Mouse (Mus musculus): ENCODE measurements around the gene Bcl2l10.
"Not testable (repeated sequence)": the region's sequence is repeated elsewhere in the genome, so short reads cannot be mapped to it uniquely, and the experiment has no call there.

Gene Bcl2l10

GRCm38 (mm10) chr9:75348066-75348465 is 508 bp downstream of the Bcl2l10 start:
- no peak for DNase-seq (ENCODE audit: low spot score)

GRCm38 (mm10) chr9:75348641-75349040 is 1.1 kb downstream of the Bcl2l10 start:
- no peak for DNase-seq (ENCODE audit: low spot score)

DNA sequence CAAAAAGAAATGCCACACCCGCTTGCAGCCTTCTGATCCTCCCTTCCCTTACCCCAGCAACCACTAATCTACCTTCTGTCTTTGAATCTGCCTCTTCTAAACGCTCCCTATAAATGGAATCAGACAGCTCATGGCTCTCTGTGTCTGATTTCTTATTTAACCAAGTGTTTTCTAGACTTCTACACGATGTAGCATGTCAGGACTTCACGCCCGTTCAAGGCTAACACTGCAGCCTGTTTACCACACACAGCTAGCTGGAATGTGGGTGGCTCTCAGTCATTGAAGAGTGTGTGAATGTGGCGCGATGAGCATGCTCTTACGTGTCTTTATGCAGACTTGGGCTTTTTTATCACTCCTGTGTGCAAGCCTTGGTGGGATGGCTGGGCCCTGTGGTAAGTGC is 5.5 kb downstream of the Bcl2l10 start:
- no peak for DNase-seq (ENCODE audit: low spot score)

DNA sequence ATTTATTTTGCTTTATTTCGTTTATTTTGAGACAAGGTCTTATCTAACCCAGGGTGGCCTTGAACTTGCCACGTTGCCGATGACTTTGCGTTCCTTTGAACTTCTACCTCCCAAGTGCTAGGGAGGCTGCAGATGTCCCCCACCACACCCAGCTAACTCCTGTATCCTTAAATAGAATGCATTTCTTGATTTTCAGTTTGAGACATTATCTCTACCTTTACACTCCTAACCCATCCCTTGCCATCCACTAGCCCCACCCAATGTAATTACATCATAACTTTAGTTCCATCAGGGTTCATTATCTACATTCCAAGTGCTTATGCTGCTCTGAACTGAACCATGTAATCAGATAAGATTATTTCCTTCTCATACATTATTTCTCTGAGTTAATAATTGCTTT is 8.2 kb downstream of the Bcl2l10 start:
- DNase-seq (ENCODE audit: low spot score), result no peak

DNA sequence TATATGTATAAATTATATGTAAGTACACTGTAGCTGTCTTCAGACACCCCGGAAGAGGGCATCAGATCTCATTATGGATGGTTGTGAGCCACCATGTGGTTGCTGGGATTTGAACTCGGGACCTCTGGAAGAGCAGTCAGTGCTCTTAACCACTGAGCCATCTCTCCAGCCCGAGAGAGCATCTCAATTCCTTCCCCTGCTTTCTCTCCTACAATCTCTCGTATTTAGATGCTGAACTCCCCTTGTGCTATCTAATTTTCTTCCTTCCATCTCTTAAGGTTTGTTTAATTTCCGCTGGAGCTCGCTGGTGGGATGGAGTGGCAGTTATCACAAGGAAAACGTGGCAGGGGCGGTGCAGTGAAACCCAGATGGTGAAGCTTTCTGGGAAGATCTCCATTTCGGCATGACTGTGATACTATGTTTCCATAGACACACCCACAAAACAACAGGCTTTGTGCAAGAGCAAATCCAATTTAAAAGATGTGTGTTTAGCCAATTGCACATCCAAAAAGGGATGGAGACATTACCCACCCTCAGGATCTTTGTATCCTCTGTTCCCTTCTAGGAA is 9.6 kb downstream of the Bcl2l10 start:
- DNase-seq (ENCODE audit: low spot score), result no peak

DNA sequence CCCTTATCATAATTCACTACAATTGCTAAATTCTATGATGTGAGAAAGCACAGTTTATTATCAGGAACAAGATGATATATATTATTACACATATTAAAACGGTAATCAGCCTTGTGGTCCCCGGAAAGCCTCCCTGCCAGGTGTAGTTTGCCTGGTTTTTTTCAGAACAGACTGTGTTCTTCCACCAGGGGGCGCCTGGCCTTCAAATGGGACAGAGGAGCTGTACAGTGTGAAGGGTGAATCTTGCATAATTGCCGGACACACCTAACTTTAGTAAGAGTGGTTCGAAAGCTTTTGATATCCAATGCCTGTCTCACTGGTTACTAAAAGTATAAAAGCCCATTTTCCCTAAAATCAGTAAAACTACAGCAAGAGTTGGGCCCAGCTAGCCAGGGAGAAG is 14.1 kb downstream of the Bcl2l10 start:
- DNase-seq (ENCODE audit: low spot score), result peak; percentile 66

- DNase-seq (ENCODE audit: low spot score), result no peak
These were observed 14.6 kb downstream of the Bcl2l10 start for GRCm38 (mm10) chr9:75362201-75362600.

GRCm38 (mm10) chr9:75363001-75363400 is 15.4 kb downstream of the Bcl2l10 start:
- DNase-seq (ENCODE audit: low spot score), result no peak

DNA sequence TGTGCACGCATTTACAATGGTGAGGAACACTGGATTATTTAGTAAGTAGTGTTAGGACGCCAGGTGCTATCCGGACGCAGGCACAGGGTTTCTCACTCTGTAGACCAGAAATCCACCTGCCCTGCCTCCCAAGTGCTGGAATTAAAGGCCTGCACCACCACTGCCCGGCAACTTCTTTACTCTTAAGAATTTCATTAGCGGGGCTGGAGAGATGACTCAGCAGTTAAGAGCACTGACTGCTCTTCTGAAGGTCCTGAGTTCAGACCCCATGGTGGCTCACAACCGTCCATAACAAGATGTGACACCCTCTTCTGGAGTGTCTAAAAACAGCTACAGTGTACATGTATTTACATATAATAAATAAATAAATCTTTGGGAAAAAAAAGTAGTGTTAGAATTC is 16.1 kb downstream of the Bcl2l10 start:
- not testable (repeated sequence) for DNase-seq (ENCODE audit: low spot score)

DNA sequence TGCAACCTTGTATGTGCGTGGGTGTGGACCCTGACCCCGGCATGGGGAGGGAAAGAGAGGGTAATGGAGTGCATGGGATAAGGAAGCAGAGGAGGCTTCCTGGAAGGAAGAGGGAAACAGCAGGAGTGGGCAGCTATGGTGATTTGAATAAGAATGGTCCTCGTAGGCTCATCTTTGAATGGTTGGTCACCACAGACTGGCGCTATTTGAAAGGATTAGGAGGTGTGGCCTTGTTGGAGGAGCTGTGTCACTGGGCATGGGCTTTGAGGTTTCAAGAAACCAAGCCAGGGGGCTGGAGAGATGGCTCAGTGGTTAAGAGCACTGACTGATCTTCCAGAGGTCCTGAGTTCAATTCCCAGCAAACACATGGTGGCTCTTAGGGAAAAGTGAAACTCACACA is 17.6 kb downstream of the Bcl2l10 start:
- DNase-seq (ENCODE audit: low spot score), result no peak

DNA sequence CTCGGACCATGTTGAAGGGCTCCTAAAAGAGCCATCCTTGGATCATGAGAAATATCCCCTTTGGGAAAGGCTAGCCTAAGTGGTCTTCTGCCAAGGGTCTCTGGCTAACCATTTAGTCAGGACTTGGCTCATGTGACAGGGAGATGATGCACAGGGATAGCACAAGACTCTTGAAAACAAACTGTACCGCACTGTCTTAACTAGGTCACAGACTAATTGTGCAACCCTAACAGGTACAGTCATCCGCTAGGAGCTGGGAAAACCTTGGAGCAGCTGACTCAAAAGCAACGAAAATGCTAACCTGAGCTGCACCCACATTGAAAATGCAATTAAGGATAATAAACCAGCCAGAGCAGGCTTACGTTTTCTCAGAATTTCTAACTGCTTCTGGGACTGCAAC is 18.6 kb downstream of the Bcl2l10 start:
- no peak for DNase-seq (ENCODE audit: low spot score)

DNA sequence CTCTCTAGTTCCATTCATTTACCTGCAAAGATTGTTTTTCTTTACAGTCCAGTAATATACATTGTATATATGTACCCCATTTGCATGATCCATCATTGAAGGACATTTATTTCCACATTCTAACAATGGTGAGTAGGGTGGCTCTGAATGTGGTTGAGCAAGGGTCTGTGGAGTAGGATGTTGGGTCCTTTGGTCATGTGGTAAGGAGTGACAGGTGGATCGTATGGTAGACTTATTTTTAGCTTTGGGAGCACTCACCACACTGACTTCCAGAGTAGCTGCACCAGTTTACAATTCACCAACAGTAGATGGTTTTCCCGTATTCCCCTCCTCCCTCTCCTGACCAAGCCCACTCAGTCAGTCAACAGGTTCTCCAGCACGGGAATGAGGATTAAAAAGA is 21.2 kb downstream of the Bcl2l10 start:
- no peak for DNase-seq (ENCODE audit: low spot score)

DNA sequence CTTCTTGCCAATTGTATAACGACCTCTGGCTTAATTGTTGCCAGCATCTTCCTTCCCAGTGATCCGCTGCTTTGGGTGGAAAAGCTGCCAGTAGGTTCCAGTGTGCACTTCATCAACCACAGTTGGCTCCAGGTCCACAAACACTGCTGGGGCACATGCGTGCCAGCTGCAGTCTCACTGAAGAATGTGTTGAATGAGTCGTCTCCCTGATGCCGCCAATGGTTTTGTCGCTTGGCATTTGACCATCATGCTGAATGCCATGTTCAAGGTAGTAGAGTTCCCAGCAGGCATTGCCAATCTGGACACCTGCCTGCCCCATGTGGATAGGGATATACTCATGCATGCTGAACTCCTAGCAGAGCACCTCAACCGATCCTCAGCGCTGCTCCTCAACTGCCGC is 28.0 kb downstream of the Bcl2l10 start:
- DNase-seq (ENCODE audit: low spot score), result no peak

DNA sequence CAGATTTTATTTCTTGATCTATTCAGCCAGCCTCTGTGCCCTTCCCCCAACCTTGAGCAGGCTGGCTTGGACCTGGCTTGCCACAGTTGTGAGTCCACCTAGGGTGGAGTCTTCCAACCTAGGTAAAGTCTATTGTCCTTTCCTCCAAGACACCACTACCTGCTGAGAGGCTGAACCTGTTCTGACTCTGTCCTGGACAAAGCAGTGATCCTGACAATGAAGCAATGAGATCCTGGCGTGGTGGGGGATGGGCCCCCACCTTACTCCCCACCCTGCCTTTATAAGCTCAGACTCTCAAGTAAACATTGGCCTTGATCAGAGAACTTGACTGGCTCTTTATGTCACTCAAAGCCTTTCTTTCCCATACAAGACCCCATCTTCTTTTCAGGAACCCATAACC is 28.9 kb downstream of the Bcl2l10 start:
- DNase-seq (ENCODE audit: low spot score), result no peak

- no peak for DNase-seq (ENCODE audit: low spot score)
These were observed 31.2 kb downstream of the Bcl2l10 start for GRCm38 (mm10) chr9:75378774-75379173.

GRCm38 (mm10) chr9:75382825-75383224 is 35.3 kb downstream of the Bcl2l10 start:
- no peak for DNase-seq (ENCODE audit: low spot score)

DNA sequence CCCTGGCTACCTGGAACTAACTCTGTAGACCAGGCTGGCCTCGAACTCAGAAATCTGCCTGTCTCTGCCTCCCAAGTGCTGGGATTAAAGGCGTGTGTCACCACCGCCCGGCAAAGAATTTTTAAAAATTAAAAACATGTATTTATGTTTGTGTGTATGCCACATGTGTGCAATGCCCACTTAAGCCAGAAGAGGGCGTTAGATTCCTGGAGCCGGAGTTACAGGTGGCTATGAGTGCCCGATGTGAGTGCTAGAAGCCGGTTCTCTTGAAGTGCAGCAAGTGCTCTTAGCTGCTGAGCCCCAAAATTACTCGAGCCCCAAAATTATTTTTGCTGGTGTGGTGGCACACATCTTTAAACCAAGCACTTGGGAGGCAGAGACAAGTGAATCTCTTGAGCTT is 36.2 kb downstream of the Bcl2l10 start:
- no peak for DNase-seq (ENCODE audit: low spot score)

DNA sequence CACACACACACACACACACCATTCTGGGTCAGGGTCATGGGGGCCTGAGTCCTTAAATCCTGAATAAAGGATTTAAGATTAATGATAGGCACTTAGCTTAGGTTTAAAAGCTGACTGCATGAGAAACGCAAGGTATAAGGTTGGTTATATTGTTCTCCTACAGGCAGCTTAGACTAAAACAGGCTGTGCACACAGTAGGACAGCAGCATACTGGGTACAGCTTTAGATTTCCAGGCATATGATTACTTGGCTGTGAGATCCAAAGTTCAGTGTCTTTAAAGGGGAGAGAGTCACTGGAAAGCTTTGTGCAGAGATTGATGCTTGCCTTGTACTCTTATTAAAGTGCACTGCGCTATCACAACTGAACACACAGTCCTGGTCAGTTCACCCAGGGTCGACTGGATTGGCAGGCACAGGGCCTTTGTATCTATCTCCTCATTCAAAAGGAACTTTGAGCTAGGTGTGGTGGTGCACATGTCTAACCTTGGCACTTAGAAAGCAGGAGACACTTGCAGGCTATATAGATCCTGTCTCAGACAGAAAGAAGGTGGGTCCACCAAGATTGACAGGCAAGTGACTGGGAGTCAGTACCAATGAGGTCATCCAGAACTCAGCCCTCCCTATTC is 36.9 kb downstream of the Bcl2l10 start:
- DNase-seq (ENCODE audit: low spot score), result no peak

DNA sequence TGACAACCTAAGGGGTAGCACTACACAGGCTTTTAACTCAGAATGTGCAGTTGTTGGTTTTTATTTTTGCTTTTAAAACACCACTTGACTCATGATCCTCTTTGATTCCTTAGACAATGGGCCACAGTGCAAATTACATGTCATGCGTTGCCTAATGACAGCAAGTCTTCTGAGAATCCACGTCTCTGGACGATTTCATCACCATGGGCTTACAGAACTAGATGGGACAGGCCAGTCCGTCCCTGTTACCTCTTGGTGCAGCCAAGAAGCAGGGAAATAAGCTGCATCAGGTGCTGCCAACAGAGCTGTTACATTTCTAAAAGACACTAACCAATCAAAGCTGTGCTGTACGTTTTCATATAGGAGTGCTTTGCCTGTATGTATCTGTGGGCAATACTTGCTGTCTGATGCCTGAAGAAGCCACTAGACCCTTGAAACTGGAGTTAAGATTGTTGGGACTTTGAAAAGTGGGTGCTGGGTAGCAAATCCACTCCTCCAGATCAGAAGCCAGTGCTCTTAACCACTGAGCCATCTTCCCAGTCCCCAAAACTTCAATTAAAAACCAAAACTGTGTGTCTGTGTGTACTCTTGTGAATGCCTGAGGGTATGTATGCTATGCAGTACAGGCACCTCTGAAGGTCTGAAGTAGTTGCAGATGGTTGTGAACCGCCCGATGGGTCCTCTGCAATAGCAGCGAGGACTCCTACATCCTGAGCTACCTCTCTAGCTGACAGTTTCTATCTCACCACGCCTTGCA is 37.8 kb downstream of the Bcl2l10 start:
- no peak for DNase-seq (ENCODE audit: low spot score)

DNA sequence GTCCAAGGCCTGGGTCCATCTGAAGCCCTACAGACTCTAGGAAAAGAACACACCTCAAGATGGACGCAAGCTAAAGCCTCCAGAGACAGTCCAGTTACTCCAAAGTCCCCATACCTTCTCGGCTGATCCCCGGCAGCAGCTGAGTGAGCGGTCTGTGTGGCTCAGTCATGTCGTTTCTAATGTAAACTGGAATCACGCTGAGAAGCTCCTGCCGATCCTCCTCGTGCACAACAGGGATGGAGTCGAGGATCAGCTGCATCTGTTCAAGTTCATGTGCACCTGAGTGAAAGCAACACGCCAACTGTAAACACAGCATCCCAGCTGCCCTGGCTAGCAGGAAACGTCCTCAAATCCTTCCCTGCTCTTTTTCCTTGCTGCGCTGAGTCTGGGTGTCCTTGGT is 45.7 kb downstream of the Bcl2l10 start:
- no peak for DNase-seq (ENCODE audit: low spot score)

DNA sequence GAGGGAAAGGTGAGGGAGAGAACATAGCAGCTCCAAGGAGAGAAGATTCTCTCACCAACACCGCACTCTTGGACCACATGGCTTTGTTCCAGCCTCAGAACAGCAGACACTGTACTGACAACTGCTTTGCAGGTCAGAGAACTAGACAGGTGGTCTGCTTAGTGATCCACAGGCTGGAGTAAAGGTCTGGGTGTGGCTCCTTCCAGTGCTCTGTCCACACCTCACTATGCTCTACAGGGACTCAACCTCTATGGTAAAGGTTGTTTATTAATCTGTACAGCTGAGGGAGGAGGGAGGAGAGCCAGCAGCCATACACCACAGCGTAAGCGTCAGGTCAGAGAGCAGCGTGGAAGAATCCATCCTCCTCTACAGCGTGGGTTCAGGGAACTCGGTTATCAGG is 48.4 kb downstream of the Bcl2l10 start:
- no peak for DNase-seq (ENCODE audit: low spot score)

GRCm38 (mm10) chr9:75399069-75399468 is 51.5 kb downstream of the Bcl2l10 start:
- DNase-seq (ENCODE audit: low spot score), result no peak

DNA sequence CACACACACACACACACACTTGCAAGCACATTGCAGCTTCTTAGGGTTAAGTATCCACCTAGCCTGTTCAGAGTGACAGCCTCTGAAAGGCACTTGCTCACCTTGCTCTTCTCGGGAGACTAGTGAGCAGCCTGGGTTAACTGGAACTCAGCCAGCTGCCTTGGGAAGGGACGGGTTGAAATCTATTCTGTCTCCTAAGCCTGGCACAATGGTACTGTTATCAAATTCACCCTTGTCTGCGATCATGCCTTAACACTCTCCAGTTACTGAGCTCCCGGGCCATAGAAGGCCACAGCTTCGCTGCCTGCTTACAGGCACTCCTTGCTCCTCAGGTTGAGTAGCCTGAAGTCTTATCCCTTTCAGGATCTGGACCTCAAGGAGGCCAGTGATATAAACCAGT is 53.1 kb downstream of the Bcl2l10 start:
- DNase-seq (ENCODE audit: low spot score), result no peak
